Mouse (Mus musculus) hindbrain, embryonic 10.5 days (tissue): ENCODE measurements around the gene Fchsd2. TPM values are rescaled to one million over a fixed set of nuclear protein-coding genes. Genes with fewer than 3 reads are reported as not detected.

Source experiments
- DNase-seq: peaks from one replicate; pipeline ENCODE4 v3.0.0-alpha.2; 2017; ENCODE audit warnings: low spot score
- H3K27ac ChIP-seq: fragments of 300-500 bp; sonication (generic); 2 replicates; pipeline ENCODE4 v1.5.1; 2016; ENCODE audit warnings: mild to moderate bottlenecking, moderate library complexity
- H3K27me3 ChIP-seq: fragments of 300-500 bp; sonication (generic); 2 replicates; pipeline ENCODE4 v1.6.1; 2016; ENCODE audit warnings: mild to moderate bottlenecking; ENCODE audit not compliant: poor library complexity, insufficient read depth, severe bottlenecking
- H3K36me3 ChIP-seq: fragments of 300-500 bp; sonication (generic); 2 replicates; pipeline ENCODE4 v1.6.1; 2016; ENCODE audit warnings: mild to moderate bottlenecking, moderate library complexity
- H3K4me1 ChIP-seq: fragments of 300-500 bp; sonication (generic); replicated peaks from 2 replicates; pipeline ENCODE4 v1.6.1; 2016; ENCODE audit warnings: mild to moderate bottlenecking
- H3K4me3 ChIP-seq: fragments of 300-500 bp; sonication (generic); 2 replicates; pipeline ENCODE4 v1.5.1; 2016; ENCODE audit warnings: mild to moderate bottlenecking, moderate library complexity
- H3K9me3 ChIP-seq: fragments of 300-500 bp; sonication (generic); 2 replicates; pipeline ENCODE4 v1.6.1; 2016; ENCODE audit warnings: mild to moderate bottlenecking, moderate library complexity
- WGBS: fragments of 180-500 bp; shearing (Covaris S2); methylation state at CpG from one replicate; pipeline ENCODE4 v1.1.7; 2016; 5-methylcytosine and 5-hydroxymethylcytosine counted together
- polyA plus RNA-seq: library from polyadenylated mRNA; unstranded; fragments of >200 nt; fragmentation: Nextera tagmentation; extraction: Ambion mirVana; gene quantifications from 2 replicates; pipeline ENCODE4 v1.2.1, GENCODE M21; 2016

The Fchsd2 gene
- polyA plus RNA-seq, 1 experiment from 2014 or later, result 20.9 TPM

DNA sequence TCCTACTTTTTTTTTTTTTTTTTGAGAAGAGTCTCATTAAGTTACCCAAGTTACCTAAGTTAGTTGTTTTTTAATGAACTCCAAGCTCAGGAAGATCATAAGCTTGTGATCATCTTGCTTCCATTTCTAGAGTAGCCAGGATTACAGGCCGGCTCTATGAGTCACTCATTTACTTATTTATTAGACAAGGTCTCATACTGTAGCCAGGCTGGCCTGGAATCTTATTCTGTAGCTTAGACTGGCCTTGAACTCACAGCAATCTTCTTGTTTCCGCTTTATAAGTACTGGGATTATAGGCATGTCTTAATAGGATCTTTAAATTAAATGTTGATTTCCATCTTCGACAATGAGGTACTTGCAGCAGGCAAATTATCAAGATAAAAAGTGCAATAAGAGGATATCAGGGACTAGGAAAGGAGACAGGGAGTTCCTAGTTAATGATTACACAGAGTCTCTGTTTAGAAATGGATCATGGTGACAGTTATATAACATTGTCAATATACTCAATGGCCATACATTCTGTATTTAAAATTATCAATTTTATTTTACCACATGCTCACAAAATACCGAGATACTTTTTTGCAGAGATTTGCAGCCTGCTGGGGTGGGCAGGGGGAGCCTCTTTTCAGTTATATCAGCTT, 7.7 kb upstream of the Fchsd2 start:
- Histone ChIP-seq H3K36me3 (no peaks in the 10 kb centered on the region), H3K27ac (no peak overlapping the region), H3K4me1 (no peaks in the 10 kb centered on the region), H3K27me3 (no peaks in the 10 kb centered on the region), H3K4me3 (no peak overlapping the region), H3K9me3 (no peaks in the 10 kb centered on the region)
- 85% methylated on average over 4 of the region's 4 CpGs for WGBS
- DNase-seq, result no peak

DNA sequence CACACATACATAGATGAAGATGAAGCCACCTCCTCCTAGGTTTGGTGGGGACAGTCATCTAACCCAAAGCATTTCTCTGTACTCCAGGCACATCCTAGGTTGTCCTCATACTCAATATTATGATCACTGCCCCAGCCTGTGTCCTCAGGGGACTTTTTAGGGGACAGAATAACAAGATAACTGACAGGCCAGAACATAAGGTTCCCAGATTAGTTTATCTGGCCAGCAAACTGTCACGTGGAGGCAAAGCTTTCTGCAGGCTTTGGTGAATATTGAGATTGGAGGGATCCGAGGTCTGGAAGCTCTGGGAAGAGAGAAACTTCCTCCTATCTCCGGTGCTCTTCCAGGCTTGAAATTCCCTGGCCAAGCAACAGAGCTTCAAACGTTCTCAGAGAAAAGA, 6.9 kb upstream of the Fchsd2 start:
- H3K9me3 ChIP-seq, result no peaks in the 10 kb centered on the region
- H3K4me1 ChIP-seq, result no peaks in the 10 kb centered on the region
- H3K27me3 ChIP-seq, result no peaks in the 10 kb centered on the region
- no peak overlapping the region for H3K27ac ChIP-seq
- H3K36me3 ChIP-seq, result no peaks in the 10 kb centered on the region
- WGBS, result 72% methylated on average over 4 of the region's 4 CpGs
- no peak for DNase-seq
- H3K4me3 ChIP-seq, result no peak overlapping the region

DNA sequence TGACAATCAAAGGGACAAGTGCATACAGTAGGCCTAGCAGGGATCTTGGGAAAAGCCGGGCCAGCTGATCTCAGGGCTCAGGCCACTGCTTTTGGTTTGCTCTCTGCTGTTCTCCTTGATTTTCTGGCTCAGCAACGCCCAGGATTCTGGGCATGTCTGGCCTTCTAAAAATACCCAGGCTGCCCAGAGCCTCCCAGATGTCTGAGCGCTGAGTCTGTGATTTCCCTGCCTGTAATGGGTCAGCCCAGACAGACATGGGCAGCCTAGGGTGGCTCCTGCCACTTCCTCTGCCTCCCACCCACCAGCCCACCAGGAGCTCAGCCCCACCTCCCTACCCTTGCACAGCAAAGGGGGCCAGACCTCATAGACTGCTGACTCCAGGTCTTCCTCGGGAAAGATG, 4.0 kb upstream of the Fchsd2 start:
- 79% methylated on average over 4 of the region's 4 CpGs for WGBS
- Histone ChIP-seq H3K4me1 (no peaks in the 10 kb centered on the region), H3K27ac (no peak overlapping the region), H3K27me3 (no peaks in the 10 kb centered on the region), H3K4me3 (no peak overlapping the region), H3K9me3 (no peaks in the 10 kb centered on the region), H3K36me3 (no peaks in the 10 kb centered on the region)
- DNase-seq, result no peak

DNA sequence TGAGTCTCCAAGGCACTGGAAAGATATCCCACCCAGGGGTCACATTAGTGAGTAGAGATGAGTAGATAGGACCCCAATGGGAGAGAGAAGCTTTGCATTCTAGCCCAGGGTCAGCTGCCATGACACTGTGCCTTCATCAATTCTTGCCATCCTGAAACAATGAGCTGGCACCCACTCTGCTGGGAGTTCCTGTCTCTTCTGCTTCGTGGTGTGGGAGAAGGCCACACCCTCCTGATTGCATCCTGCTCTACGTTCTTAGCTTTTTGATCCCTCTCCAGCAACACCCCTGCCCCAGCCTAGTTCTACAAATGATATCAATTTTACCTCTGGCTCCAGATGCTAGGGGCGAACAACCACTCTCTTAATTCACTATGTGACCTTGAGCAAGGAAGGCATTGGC, 3.4 kb upstream of the Fchsd2 start:
- Histone ChIP-seq H3K27ac (no peak overlapping the region), H3K4me1 (no peaks in the 10 kb centered on the region), H3K36me3 (no peaks in the 10 kb centered on the region), H3K4me3 (no peak overlapping the region), H3K27me3 (no peaks in the 10 kb centered on the region), H3K9me3 (no peaks in the 10 kb centered on the region)
- no peak for DNase-seq
- WGBS, result 89% methylated on average over 3 of the region's 3 CpGs

DNA sequence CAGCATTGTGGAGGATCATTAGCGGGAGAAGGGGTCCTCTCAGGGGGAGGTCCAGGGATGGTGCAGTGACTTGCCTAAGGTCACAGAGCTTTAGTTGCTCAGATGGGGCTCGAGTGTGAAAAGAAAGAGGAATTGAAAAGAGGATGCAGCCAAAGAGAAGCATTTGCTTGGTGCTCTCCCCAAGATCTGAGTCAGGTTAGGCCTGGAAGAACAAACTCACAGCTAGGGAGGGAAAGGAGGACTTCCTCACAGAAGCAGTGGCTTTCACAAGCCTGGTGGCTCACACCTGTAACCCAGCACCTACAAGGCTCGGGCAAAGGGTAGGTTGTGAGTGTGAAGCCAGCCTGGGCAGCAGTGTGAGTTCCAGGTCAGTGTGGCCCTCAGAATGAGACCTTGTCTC, 568 bp downstream of the Fchsd2 start:
- no peaks in the 10 kb centered on the region for H3K27me3 ChIP-seq
- H3K4me3 ChIP-seq, result no peak overlapping the region
- 0 out of 2 replicates have a peak, but pooled peaks cover 5% of the 10 kb centered on the region for H3K4me1 ChIP-seq
- H3K27ac ChIP-seq, result no peak overlapping the region
- WGBS, result 70% methylated on average over 3 of the region's 3 CpGs
- H3K9me3 ChIP-seq, result no peaks in the 10 kb centered on the region
- no peaks in the 10 kb centered on the region for H3K36me3 ChIP-seq
- no peak for DNase-seq

DNA sequence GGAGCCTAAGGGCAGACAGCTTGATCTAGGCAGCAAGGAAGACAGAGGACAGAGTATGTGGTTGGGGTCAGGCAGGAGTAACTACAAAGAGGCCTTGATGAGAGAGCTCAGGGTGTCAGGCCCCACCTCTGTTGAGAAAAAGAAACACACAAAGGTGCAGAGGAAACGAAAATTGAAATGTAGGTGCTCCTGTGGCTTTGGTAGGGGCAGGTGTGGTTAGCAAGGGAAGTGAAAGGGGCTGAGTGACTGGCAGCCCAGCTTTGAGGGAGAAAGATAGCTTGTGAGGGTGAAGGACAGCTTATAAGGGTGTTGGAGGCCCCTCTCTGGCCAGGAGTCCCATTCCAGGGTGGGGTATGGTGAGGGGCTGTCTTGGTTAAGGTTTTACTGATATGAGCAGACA, 2.1 kb downstream of the Fchsd2 start:
- H3K27ac ChIP-seq, result no peak overlapping the region
- DNase-seq, result no peak
- no peaks in the 10 kb centered on the region for H3K36me3 ChIP-seq
- 0 out of 2 replicates have a peak, but pooled peaks cover 5% of the 10 kb centered on the region for H3K4me1 ChIP-seq
- H3K9me3 ChIP-seq, result no peaks in the 10 kb centered on the region
- WGBS, result 60% methylated on average over 1 of the region's 1 CpGs
- no peaks in the 10 kb centered on the region for H3K27me3 ChIP-seq
- no peak overlapping the region for H3K4me3 ChIP-seq

DNA sequence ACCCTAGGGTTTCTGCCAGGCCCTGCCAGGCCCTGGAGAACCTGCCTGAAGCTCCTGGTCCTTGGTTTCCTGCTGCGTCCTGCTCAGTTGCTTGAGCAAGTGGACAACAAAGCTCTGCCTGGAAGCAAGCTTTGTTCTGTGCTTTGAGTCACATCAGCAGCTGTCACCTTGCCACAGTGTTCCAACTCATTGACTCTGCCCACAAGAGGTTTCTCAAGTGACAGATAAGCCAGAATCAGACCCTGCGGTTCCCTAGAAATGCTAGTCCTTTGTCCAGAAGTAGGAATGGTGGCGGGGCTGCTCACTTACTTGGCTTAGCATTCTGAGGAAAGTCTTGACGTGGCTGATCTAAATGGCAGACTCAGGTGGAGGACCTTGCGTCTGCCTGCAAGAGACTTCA, 2.9 kb downstream of the Fchsd2 start:
- no peaks in the 10 kb centered on the region for H3K36me3 ChIP-seq
- H3K9me3 ChIP-seq, result no peaks in the 10 kb centered on the region
- no peaks in the 10 kb centered on the region for H3K27me3 ChIP-seq
- H3K4me1 ChIP-seq, result 0 out of 2 replicates have a peak, but pooled peaks cover 5% of the 10 kb centered on the region
- no peak overlapping the region; the same call in 1 of the 2 replicates for H3K27ac ChIP-seq
- no peak for DNase-seq
- no peak overlapping the region for H3K4me3 ChIP-seq
- 70% methylated on average over 5 of the region's 5 CpGs for WGBS

DNA sequence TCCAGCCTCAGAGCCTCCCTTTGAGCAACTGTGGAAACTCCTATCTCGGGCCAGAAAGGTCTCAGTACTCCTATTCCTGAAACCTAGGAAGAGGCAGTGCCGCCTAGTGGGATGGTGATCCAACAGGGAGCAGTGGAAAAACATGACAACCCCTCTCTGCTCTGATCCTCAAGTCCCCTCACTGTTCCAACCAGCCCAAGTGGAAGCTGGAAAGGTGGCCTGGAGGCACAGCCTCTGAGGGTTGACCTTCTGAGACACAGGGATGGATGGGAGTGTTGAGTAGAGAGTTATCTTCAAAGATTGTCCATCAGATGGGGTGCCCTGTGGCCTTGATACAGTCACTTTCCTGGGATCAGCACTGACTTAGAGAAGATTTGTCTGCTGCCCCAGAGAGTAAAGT, 3.9 kb downstream of the Fchsd2 start:
- Histone ChIP-seq H3K4me3 (no peak overlapping the region), H3K9me3 (no peaks in the 10 kb centered on the region), H3K36me3 (no peaks in the 10 kb centered on the region), H3K4me1 (peaks cover 10% of the 10 kb centered on the region), H3K27me3 (no peaks in the 10 kb centered on the region), H3K27ac (no peak overlapping the region)
- DNase-seq, result no peak
- 89% methylated on average over 2 of the region's 2 CpGs for WGBS

DNA sequence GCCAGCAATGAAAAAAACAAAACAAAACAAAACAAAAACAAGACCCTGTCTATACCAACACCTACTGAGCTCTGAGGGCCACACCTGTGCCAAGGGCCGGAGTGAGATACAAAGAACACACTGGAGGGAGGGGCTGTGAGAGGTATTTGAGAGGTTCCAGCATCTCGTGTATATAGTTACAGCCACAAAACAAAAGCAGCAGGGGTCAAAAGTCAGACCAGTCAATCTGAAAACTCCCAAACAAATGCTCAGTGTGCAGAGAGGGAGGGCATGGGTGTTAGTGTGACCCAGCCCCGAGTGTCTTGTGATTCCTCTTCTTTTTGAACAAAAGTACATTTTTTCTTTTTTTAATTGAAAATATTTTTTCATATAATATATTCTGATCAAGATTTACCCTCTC, 4.4 kb downstream of the Fchsd2 start:
- peaks cover 10% of the 10 kb centered on the region for H3K4me1 ChIP-seq
- no peaks in the 10 kb centered on the region for H3K27me3 ChIP-seq
- DNase-seq, result no peak
- WGBS, result 43% methylated on average over 3 of the region's 3 CpGs
- H3K9me3 ChIP-seq, result no peaks in the 10 kb centered on the region
- no peak overlapping the region for H3K4me3 ChIP-seq
- no peak overlapping the region for H3K27ac ChIP-seq
- no peaks in the 10 kb centered on the region for H3K36me3 ChIP-seq

DNA sequence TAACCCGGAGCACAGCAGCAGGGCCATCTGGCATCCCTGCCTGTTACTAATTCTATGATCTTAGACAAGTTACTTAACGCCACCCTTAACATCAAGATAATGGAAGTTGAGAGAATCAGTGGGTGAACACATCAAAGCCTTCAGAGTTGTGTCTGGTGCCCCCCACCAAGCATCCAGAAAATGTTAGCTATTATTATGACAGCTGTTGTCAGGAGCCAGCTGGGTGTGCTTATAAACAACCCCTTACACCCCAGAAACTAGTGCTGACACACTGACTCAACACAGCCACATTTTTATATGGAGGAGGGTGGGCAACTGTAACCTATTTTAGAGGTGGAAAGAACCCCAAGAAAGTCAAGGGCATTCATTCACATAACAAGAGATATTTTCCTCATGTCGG, 7.3 kb downstream of the Fchsd2 start:
- no peak for DNase-seq
- WGBS, result 72% methylated on average over 3 of the region's 3 CpGs
- Histone ChIP-seq H3K9me3 (no peaks in the 10 kb centered on the region), H3K4me1 (peaks cover 10% of the 10 kb centered on the region), H3K36me3 (no peaks in the 10 kb centered on the region), H3K27me3 (no peaks in the 10 kb centered on the region), H3K4me3 (no peak overlapping the region), H3K27ac (no peak overlapping the region)

DNA sequence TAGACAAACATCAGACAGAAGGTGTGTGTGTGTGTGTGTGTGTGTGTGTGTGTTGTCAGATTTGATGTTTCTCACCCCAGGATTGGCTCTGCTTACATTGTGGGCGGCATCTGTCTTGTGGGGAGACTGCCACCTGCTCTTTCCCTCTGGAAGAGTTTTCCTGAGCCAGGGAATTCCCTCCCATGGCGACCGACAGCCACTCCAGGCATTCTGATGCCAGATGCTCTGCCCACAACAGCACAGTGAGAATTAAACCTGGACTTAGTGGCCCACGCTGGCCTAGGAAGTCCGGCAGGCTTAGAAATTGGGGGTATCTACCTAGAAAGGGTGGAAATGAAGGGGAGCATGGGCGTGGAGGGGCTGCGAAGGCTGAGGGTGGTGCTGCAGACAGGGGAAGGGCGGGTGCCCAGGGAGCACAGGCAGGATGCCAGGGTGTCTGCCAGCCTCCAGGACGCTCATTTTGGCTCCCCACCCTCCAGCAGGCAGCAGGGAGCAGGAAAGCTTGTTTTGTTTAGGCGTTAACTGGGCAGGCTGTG, 8.6 kb downstream of the Fchsd2 start:
- DNase-seq, result no peak
- no peak overlapping the region for H3K4me3 ChIP-seq
- no peaks in the 10 kb centered on the region for H3K27me3 ChIP-seq
- 0 out of 2 replicates have a peak overlapping the region, but pooled peaks have one; percentile 46 for H3K27ac ChIP-seq
- no peaks in the 10 kb centered on the region for H3K9me3 ChIP-seq
- H3K4me1 ChIP-seq, result peaks cover 5% of the 10 kb centered on the region
- WGBS, result 59% methylated on average over 10 of the region's 10 CpGs
- no peaks in the 10 kb centered on the region for H3K36me3 ChIP-seq

DNA sequence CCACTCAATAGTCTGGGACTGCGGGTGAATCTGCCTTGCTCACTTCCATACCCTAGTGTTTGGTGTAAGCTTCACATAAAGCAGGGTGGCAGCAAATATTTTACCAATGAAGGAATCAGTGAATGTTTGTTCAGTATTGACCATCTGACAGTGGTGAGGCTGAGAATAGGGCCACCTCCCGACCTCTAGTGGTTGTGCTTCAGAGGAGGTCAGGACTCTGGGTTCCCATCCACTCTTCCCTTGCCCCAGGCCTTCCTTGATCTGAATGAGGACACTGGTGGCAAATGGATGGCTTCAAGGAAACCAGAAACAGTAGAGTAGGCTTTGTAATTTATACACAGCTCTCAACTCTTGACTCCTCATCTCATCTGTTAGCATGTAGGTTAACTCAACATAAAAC, 14.0 kb downstream of the Fchsd2 start:
- Histone ChIP-seq H3K4me3 (no peak overlapping the region), H3K9me3 (no peaks in the 10 kb centered on the region), H3K4me1 (peaks cover 28% of the 10 kb centered on the region), H3K36me3 (peaks cover 10% of the 10 kb centered on the region), H3K27ac (0 out of 2 replicates have a peak overlapping the region, but pooled peaks have one; percentile 98), H3K27me3 (no peaks in the 10 kb centered on the region)
- WGBS, result 59% methylated on average over 2 of the region's 2 CpGs
- no peak for DNase-seq

DNA sequence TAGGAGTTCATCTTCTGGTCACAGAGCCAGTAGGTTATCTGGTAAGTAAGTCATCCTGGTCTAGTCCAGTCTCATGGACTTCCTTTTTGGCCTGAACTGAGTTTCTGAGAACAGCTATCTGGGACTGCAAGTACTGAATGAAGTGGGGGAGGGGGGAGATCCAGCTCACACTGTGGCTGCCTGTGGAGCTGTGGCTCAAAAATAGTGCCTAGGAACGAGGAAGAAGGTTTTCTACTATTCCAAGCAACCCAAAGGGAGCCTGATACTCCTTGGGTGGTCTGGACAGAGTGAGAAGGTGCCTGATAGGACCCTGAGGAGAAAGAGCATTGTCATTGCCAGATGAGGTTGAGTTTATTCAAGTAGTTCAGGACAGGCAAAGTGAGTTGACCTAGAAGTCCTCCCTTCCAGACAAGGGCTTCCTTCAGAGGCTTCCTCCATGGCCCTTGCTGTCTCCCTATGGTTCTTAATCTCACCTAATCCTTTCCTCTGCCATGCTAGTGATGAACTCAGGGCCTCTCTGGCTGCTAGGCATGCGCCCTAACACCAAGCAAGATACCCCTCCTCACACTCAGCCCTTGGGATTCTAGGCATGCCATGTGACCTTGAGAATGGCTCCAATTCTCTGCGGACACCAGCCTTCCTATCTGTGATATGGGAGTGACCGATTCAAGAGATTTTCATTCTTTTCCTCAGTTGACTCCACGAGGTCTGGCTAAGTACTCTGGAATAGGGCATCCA, 14.6 kb downstream of the Fchsd2 start:
- Histone ChIP-seq H3K27ac (peak overlapping the region; percentile 98), H3K4me3 (peak overlapping the region; percentile 90), H3K9me3 (no peaks in the 10 kb centered on the region), H3K36me3 (peaks cover 14% of the 10 kb centered on the region), H3K4me1 (peaks cover 28% of the 10 kb centered on the region), H3K27me3 (no peaks in the 10 kb centered on the region)
- WGBS, result 39% methylated on average over 5 of the region's 5 CpGs
- no peak for DNase-seq
